Mouse (Mus musculus) gastrocnemius, adult 2 months (tissue): Measurements from ENCODE around the gene Trabd2b. TPM values are rescaled to one million over a fixed set of nuclear protein-coding genes. Genes with fewer than 3 reads are reported as not detected.

ENCODE experiments used
- DNase-seq: peaks from one replicate; pipeline ENCODE4 v3.0.0; 2022
- H3K27ac ChIP-seq: fragments of 200-600 bp; 2 replicates; pipeline ENCODE4 v1.8.1; 2022; ENCODE audit warnings: mild to moderate bottlenecking
- H3K4me3 ChIP-seq: fragments of 200-600 bp; 2 replicates; pipeline ENCODE4 v1.8.1; 2022; ENCODE audit warnings: mild to moderate bottlenecking, moderate library complexity
- CTCF ChIP-seq: fragments of 200-600 bp; IDR thresholded peaks from 2 replicates; pipeline ENCODE4 v1.8.1; 2022; ENCODE audit warnings: antibody characterized with exemption, mild to moderate bottlenecking, moderate library complexity
- intact Hi-C: fragments of 180-260 bp; cut with DNase I; formaldehyde crosslinking; loops from one replicate; pipeline ENCODE4 v1.15.1; 2025
- total RNA-seq, 2 experiments: library from RNA; stranded (reverse); gene quantifications; 2 replicates each; pipeline ENCODE4 v1.2.3; 2021

The Trabd2b gene
- total RNA-seq, 2 experiments from 2014 or later, result 0.71 to 1.3 TPM

DNA sequence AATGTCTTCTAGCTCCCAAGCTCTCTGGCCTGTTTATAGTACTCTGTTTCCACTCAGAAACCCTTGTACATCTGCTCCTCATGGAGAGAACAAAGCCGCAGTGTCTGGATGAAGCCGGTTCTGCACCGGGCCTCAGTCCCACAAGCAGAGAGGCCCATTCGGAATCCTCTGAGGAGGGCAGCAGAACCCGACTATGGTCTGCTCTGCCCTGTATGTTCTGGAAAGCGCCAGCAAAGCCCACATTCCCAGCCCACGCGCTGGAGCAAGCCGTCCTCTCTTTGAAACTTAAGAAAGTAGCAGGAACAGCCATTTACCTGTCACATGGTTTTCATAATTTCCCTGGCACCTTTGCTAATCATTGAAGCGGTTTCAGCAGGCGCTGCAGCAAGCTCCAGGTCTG lies 29.0 kb upstream of the Trabd2b start:
- Histone ChIP-seq H3K27ac (no peak overlapping the region), H3K4me3 (no peak overlapping the region)
- DNase-seq, result no peak
- no peak for TF ChIP-seq CTCF
- intact Hi-C loops, result no loop called here

DNA sequence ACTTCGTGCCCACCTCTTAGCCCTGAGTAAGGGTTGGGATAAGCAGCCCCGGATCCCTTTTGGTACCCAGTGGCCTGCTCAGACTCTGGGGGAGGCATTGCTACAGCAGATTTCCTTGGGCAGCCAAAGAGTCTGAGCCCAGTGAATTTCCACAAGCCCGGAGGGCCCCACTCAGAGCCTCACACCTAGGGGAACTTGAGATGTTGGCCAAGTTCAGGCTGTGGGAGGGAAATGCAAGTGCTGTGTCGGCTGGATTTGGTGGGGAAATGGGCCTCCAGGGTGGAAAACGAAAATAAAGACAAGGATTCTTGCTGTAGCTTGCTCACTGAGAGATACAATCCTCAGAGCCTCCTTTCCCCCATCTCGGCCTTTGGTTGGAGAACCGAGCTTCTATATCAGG lies 28.0 kb upstream of the Trabd2b start:
- no peak overlapping the region for H3K4me3 ChIP-seq
- intact Hi-C loops, result no loop called here
- no peak overlapping the region for H3K27ac ChIP-seq
- no peak for DNase-seq
- TF ChIP-seq CTCF, result no peak

DNA sequence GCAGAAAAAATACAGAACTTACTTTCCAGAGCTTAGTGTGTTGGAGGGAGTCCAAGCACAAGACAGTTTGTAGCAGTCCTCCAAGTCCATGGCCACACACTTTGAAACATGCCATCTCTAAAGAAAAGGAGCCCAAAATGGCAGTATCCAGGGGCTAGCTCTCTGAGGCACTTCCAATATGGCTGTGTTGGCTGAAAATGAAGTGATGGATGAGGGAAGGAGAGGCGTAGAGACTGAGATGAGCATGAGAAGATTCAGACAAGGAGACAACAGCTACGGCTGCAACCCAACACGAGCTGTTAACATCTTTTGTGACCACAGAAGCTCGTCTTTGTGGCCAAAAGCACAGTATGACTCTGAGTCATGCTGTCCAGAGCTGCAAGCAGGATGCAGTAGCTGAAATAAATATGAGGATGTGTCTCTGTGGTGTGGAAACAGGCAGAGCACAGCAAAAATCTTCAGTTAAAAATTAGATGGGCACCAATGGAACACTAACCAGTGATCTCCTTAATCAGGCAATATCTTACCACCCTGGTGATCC lies 27.0 kb upstream of the Trabd2b start:
- DNase-seq, result no peak
- H3K27ac ChIP-seq, result no peak overlapping the region
- H3K4me3 ChIP-seq, result no peak overlapping the region
- intact Hi-C loops, result no loop called here
- no peak for TF ChIP-seq CTCF

DNA sequence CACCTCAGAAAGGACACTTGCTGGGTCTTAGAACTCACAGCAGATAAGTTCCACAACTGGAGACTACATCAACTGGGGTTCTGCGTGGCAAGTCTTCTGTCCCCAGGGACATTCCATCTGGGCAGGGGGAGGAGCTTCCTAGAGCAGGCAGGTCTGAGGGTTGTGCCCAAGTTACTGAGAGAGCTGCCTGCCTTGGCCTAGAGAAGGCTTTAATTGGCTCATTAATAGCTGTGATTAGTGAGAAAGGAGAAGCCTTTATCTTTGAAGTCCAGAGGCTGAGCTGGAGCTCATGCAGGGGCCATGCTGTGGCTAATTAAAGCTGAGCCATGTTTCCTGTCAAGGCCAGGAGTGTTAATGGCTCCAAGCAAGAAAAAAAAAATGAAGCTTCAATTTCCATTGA lies 23.9 kb upstream of the Trabd2b start:
- no peak overlapping the region for H3K4me3 ChIP-seq
- TF ChIP-seq CTCF, result no peak
- no peak overlapping the region for H3K27ac ChIP-seq
- intact Hi-C loops, result no loop called here
- no peak for DNase-seq

DNA sequence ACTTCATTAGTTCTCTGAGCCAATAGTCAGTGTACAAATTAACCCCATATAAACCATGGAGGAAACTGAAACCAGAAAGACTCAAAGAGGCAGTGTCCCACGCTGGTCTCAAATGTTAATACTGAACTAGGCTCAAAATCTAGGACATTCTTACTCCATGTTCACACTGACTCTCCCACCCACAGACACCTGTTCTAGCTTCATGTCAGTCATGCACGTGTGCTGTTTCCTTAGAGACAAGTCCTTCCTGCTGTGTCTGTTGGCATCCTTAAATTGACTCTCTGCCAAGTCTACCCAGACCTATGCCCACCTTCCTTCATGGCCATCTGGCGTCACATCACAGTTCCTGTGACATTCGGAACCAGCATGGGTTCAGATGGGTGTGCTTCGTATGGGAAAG lies 21.3 kb upstream of the Trabd2b start:
- no peak for DNase-seq
- no peak overlapping the region for H3K4me3 ChIP-seq
- TF ChIP-seq CTCF, result no peak
- H3K27ac ChIP-seq, result no peak overlapping the region
- intact Hi-C loops, result no loop called here

DNA sequence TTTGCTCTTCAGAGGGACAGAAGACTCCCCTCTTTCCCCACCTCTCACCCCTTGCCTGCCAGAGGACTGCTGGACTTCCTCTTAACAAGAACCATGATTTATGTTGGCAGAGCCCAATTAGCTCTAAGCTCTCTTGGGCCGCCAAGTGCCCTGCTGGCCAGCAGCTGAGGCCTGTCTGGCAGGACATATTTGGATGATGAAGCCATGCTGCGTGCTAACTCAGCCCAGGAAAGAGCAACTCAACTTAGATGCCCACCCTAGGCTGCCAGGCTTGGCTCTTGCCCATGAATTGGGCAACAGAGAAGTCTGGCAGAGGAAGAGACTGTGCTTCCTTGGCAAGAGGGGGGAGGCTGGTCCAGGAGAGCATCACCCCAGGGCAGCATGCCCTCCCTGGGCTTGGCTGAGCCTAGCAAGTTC lies 20.1 kb upstream of the Trabd2b start:
- no peak overlapping the region for H3K4me3 ChIP-seq
- DNase-seq, result peak; percentile 72
- no peak for TF ChIP-seq CTCF
- intact Hi-C loops, result no loop called here
- H3K27ac ChIP-seq, result no peak overlapping the region

DNA sequence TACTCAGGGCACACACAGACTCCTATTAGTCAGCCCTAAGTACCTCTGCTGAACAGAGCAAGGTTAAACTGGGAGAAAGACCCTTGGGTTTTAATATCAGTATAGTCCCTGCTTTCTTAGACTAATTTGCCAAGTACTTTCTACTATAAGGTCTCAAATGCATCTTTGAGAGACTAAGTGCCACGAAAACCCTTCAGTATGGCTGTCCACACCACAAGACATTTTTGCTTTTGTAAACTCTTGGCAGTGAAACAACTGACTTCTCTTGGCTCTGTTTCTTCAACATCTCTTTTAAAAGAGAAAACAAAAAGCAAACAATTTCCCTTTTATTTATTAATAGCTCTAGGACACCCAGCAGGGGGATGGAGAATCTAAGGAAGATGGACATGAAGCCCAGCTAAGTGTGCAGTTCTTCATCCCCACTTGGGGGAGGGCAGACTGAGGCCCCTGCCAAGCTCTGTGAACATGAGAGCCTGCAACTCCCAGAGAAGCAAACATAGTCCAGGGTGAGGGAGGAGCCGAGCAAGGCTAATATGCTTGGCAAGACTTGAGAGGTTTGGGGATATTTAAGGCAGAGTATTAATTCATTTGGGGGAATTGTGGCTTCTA lies 18.9 kb upstream of the Trabd2b start:
- Histone ChIP-seq H3K27ac (no peak overlapping the region), H3K4me3 (no peak overlapping the region)
- TF ChIP-seq CTCF, result no peak
- peak; percentile 27 for DNase-seq
- intact Hi-C loops, result no loop called here

DNA sequence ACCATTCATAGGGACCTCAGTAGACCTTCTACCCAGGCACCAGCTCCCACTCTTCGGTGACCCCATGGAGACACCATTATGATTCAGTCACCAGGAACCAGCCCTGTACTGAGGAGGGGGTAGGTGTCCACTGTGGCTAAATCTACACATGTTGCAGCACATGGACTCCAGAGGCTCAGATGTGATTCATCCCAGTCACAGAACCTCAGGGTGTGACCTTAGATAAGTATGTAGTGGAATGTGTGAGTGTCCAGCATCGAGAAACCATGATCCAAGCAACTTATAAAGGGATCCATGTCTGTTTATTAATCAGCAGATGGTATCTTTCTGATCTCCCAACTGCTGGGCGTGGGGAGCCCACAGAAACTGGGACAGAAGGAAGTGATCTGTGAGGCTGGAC lies 18.2 kb upstream of the Trabd2b start:
- TF ChIP-seq CTCF, result no peak
- Histone ChIP-seq H3K4me3 (no peak overlapping the region), H3K27ac (no peak overlapping the region)
- DNase-seq, result no peak
- intact Hi-C loops, result no loop called here

DNA sequence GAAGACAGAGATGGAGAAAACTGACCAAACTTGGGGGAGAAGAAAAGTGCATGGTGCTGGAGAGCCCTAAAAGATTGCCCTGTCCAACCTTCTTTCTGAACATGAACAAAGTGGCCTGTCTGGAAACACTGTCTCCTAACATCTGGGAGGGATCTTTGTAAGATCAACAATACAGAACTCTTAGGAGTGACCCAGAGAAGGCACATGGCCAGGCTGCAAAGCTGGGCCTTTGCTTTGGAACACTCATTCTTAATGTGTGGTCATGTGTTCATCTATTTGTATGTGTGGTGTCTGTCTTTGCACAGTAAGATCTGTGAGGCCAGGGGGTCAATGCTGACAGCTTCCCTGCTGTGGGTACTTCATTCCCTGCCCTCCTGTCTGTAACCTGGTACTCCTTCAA lies 16.9 kb upstream of the Trabd2b start:
- no peak for DNase-seq
- intact Hi-C loops, result no loop called here
- no peak for TF ChIP-seq CTCF
- no peak overlapping the region for H3K4me3 ChIP-seq
- no peak overlapping the region for H3K27ac ChIP-seq

DNA sequence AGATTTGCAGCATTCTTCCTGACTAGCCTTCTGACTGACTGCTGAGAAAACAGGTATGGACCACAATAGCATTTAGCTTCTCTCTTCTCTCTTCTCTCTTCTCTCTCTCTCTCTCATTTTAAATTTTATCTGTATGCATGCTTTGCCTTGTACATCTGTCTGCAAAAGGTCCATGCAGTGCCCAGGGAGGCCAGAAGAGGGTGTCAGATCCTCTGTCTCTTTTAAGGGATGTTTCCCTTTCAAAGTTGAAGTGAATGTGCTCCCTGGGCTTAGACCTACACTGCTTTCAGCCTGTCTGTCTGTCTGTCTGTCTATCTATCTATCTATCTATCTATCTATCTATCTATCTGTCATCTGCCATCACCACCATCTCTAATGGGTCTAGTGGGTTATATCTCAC lies 8.9 kb upstream of the Trabd2b start:
- no peak for DNase-seq

DNA sequence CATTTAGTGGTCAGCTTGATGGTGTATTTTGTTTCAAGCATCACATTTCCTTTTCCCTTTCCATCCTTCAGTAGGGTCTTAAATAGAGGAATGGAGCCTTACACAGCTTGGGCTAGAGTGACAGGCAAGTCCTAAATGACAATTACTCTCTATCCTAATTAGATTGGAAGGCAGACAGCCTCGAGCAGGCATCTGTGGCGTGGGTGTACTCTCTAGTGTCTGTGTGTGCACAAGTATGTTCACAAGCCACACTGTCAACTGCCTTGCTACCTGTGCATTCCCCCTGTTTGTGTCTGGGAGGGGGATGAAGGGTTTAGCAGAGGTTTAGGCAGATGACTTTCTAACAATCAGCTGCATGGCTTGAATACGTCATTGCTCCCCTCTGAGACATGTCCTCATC lies 6.7 kb upstream of the Trabd2b start:
- DNase-seq, result no peak
- no peak for TF ChIP-seq CTCF
- Histone ChIP-seq H3K27ac (no peak overlapping the region), H3K4me3 (no peak overlapping the region)
- intact Hi-C loops, result no loop called here

More for the DNA sequence above, 8.9 kb upstream of the Trabd2b start:
- H3K27ac ChIP-seq, result no peak overlapping the region
- TF ChIP-seq CTCF, result peak; percentile 56
- no peak overlapping the region for H3K4me3 ChIP-seq
- intact Hi-C loops, result no loop called here

DNA sequence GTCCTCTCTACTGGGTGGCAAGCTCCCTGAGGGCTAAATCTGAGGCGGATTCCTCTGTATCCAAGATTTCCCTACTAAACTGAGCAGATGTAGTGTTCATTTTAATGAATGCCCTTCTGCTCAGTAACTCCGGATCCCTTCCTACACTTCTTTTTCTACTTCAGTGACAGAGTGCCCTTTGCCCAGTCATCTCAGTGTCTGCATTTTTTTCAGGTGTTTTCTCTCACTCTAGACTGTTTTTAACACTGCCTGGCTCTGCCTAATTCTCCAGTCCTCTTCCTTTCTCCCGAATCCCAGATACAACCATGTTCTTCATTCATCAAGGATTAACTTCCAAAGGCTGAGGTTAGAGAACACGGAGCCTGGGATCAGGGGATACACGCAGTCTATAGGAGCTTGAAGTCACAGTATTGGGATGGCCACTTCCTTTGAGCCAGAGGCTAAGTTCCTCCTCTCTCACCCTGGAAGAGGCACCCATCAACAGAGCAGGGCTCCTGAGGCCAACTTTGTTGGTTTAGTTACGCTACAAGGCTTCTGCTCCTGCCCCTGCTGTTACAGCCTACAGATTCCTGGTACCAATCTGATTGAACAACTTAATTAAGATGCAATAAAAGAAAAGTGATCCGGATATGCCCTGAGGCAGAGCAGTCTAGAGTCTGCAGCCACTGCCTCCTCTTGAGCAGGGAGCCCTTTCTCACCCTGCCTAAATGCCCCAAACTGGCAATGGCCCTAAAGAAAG lies 4.4 kb upstream of the Trabd2b start:
- no peak for TF ChIP-seq CTCF
- Histone ChIP-seq H3K27ac (no peak overlapping the region), H3K4me3 (no peak overlapping the region)
- no peak for DNase-seq
- intact Hi-C loops, result no loop called here

DNA sequence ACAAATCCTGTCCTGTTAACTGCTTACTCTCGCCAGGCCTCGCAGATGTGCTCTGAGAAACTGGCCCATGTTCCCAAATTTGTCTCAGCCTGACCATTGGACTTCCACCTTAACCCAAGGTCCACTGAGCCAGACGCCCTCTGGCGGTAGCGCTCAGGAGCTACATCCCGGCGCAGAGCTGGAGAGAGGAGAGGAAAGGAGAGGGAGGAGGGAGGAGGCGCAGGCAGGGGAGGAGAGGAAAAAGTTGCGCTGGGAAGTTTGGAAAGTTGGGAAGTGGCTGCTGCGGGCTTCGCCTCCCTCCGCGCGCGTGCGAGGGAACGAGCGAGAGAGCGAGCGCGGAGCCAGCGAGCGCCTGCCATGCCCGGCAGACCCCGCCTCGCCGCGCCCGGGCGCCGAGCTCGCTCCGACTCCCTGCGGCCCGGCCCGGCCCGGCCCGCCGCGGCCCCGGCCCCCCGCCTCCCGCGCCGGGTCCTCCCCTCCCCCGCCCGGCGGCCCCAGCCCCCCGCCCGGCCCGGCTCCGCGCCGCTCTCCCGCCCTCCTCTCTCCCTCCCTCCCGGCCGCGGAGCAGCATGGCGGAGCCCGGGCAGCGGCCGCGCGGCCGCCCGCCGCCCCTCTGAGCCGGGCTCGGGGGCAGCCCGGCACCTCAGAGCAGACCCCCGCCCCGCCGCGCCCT lies 706 bp upstream of the Trabd2b start:
- intact Hi-C loops, result loop anchor here (5.0 kb wide), 1 partner anchor 231 kb away; no protein-coding TSS in a partner anchor
- peak; percentile 87 for DNase-seq
- Histone ChIP-seq H3K4me3 (peak overlapping the region; percentile 78), H3K27ac (peak overlapping the region; percentile 78)
- peak; percentile 99; the same call in 1 of the 2 replicates for TF ChIP-seq CTCF
